Mouse (Mus musculus) erythroblast, embryonic 14.5 days (primary cell): Measurements from ENCODE around the gene Cnksr3.

ENCODE experiments used
- GATA1 ChIP-seq: IDR thresholded peaks from 2 replicates; pipeline ENCODE4 v1.6.1; 2012; ENCODE audit warnings: low read length, inconsistent platforms, mixed read lengths
- TAL1 ChIP-seq: IDR thresholded peaks from 3 replicates; pipeline ENCODE4 v1.6.1; 2012; ENCODE audit warnings: low read length, inconsistent platforms, mixed read lengths

- no peak for TF ChIP-seq GATA1
- no peak for TF ChIP-seq TAL1
Observed at GRCm38 (mm10) chr10:7070100-7070835, 141.8 kb downstream of the Cnksr3 start.
